Mouse (Mus musculus) ES-E14 (cell line): ENCODE data around the gene Cab39l.

Experiments used
- CHD2 ChIP-seq: IDR thresholded peaks from 2 replicates; pipeline ENCODE4 v1.6.1; 2014; ENCODE audit warnings: mild to moderate bottlenecking, low read depth, low read length, inconsistent platforms
- MAFK ChIP-seq: IDR thresholded peaks from 2 replicates; pipeline ENCODE4 v1.6.1; 2014; ENCODE audit warnings: mild to moderate bottlenecking, low read depth, low read length, inconsistent platforms; ENCODE audit not compliant: insufficient read depth
- ZNF384 ChIP-seq: IDR thresholded peaks from 2 replicates; pipeline ENCODE4 v1.6.1; 2012; ENCODE audit warnings: low read depth, low read length, inconsistent platforms

- TF ChIP-seq MAFK (no peak), ZNF384 (no peak), CHD2 (no peak)
These were observed 73.2 kb downstream of the Cab39l start for GRCm38 (mm10) chr14:59513922-59514444.
